Mouse (Mus musculus) heart, embryonic 10.5 days (tissue): Measurements from ENCODE around the gene Krtap6-2. TPM values are rescaled to one million over a fixed set of nuclear protein-coding genes. Genes with fewer than 3 reads are reported as not detected.

Experiments
- DNase-seq: peaks from one replicate; pipeline ENCODE4 v3.0.0-alpha.2; 2017; ENCODE audit warnings: low spot score
- H3K27ac ChIP-seq: fragments of 300-500 bp; sonication (generic); 2 replicates; pipeline ENCODE4 v1.5.1; 2016; ENCODE audit warnings: mild to moderate bottlenecking
- H3K27me3 ChIP-seq: fragments of 300-500 bp; sonication (generic); 2 replicates; pipeline ENCODE4 v1.6.1; 2016; ENCODE audit warnings: mild to moderate bottlenecking; ENCODE audit not compliant: poor library complexity, insufficient read depth, severe bottlenecking
- H3K36me3 ChIP-seq: fragments of 300-500 bp; sonication (generic); 2 replicates; pipeline ENCODE4 v1.6.1; 2016; ENCODE audit warnings: mild to moderate bottlenecking, moderate library complexity
- H3K4me1 ChIP-seq: fragments of 300-500 bp; sonication (generic); 2 replicates; pipeline ENCODE4 v1.6.1; 2016; ENCODE audit warnings: mild to moderate bottlenecking
- H3K4me3 ChIP-seq: fragments of 300-500 bp; sonication (generic); 2 replicates; pipeline ENCODE4 v1.5.1; 2016; ENCODE audit warnings: mild to moderate bottlenecking, moderate library complexity
- H3K9me3 ChIP-seq: fragments of 300-500 bp; sonication (generic); 2 replicates; pipeline ENCODE4 v1.6.1; 2016; ENCODE audit warnings: mild to moderate bottlenecking, moderate library complexity
- WGBS: fragments of 180-500 bp; shearing (Covaris S2); methylation state at CpG from one replicate; pipeline ENCODE4 v1.1.7; 2016; 5-methylcytosine and 5-hydroxymethylcytosine counted together
- polyA plus RNA-seq: library from polyadenylated mRNA; unstranded; fragments of >200 nt; fragmentation: Nextera tagmentation; extraction: Ambion mirVana; gene quantifications from 2 replicates; pipeline ENCODE4 v1.2.1, GENCODE M21; 2016

Gene Krtap6-2
- not detected in 2 replicates for polyA plus RNA-seq

DNA sequence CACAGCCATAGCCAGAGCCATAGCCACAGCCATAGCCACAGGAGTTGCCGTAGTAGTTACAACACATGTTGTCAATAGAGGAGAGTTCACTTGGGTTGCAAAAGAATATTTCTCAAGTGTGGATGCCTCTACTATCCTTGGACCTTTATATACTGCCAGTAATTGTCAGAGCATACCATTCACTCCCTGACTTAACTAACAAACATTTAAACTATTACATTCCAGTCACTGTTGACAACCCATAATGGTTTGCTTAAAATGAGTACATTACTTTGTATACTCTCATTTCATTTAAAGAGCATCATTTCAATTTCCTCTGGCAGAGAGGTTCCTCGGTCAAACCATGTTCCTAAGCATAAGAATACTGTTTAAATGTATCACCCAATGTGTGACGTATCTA lies at the start of gene Krtap6-2:
Gene Krtap6-2, minus strand, starts transcription at position 101 of the 400 bp plus-strand sequence.
- Histone ChIP-seq H3K4me1 (no peaks in the 10 kb centered on the region), H3K9me3 (no peaks in the 10 kb centered on the region), H3K36me3 (no peaks in the 10 kb centered on the region), H3K4me3 (no peak within 1 kb of the TSS), H3K27me3 (no peaks in the 10 kb centered on the region), H3K27ac (no peak within 1 kb of the TSS)
- 94% methylated on average over 3 of the region's 3 CpGs for WGBS
- DNase-seq: no peak

DNA sequence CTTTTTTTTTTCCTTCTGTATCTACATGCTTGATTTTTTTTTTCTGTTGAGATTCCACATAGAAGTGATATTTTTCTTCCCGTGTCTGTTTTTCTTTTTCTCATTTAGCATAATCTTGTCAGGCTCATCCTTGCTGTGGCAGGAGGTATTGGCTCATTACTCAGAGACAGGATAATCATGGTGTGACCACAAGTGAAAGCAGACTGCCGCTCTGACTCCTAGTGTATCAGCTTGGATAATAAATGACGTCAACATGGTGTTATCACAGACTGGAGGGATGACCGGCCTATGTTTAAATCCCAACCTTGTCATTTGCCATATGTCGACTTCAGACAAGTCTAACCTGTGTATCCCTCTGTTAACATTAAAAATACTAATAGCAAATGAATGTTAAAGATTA lies 41.3 kb upstream of the Krtap6-2 start:
- no peaks in the 10 kb centered on the region for H3K9me3 ChIP-seq
- WGBS: 68% methylated on average over 5 of the region's 5 CpGs
- no peak overlapping the region for H3K27ac ChIP-seq
- H3K36me3 ChIP-seq: no peaks in the 10 kb centered on the region
- no peak overlapping the region for H3K4me3 ChIP-seq
- no peaks in the 10 kb centered on the region for H3K4me1 ChIP-seq
- DNase-seq: no peak
- H3K27me3 ChIP-seq: no peaks in the 10 kb centered on the region

DNA sequence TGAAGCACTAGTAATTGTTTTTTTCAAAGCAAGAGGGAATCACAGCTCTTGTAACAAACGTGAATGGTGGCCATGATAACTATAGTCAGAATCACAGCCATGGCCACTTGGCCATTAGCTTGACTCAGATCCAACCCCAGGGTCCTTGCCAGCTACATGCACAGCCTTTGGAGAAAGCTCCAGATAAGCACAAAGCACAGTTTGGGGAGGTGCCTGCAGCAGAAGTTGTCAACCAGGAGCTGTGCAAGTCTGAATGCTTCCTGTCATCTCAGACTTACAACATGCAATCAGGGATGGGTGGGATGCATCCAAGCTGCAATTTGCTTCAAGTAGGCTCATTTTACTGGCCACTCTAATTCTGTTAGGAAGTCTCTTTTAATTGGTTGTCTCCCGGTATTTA lies 9.7 kb upstream of the Krtap6-2 start:
- Histone ChIP-seq H3K27me3 (no peaks in the 10 kb centered on the region), H3K9me3 (no peaks in the 10 kb centered on the region), H3K36me3 (no peaks in the 10 kb centered on the region), H3K4me3 (no peak overlapping the region), H3K27ac (no peak overlapping the region), H3K4me1 (no peaks in the 10 kb centered on the region)
- no peak for DNase-seq
- WGBS: 77% methylated on average over 2 of the region's 2 CpGs

DNA sequence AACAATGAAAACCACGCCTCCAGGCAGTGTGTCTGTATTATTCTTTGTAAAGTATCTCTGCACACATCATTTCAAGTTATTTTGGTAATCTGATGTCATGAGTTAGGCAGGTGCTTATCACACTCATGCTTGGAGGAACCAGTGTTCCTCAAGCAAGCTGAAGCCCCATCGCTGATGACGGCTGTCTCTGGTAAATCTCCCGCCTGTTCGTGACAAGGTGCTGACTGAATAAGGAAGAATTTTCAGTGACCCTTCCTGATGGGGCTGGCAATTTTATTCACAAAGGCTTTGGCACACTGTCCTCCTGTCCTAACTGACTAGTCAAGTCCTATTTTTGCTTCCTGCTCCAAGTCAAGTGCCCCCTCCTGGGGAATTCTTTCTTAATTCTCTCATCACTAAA lies 5.4 kb upstream of the Krtap6-2 start:
- Histone ChIP-seq H3K4me1 (no peaks in the 10 kb centered on the region), H3K27me3 (no peaks in the 10 kb centered on the region), H3K27ac (0 out of 2 replicates have a peak overlapping the region, but pooled peaks have one; percentile 16), H3K9me3 (no peaks in the 10 kb centered on the region), H3K4me3 (no peak overlapping the region), H3K36me3 (no peaks in the 10 kb centered on the region)
- peak; percentile 86 for DNase-seq
- 41% methylated on average over 5 of the region's 5 CpGs for WGBS

DNA sequence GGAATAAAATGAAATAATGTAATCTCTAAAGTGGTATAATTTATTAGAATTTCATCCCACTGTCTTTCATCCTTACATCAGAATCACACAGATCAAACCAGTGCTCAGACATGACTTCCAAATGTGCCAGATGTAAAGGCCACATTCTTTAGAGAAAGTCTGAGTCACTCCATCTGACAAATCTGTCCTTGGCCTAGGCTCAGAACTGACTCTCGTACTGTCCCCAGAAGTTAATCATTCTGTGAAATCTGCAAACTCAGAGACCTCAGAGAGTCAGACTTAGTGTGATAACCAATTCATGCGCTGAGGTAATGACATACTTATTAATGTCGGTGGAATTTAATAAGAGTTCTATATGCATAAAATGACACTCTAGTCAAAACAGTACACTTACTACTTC lies 3.6 kb downstream of the Krtap6-2 start:
- WGBS: 82% methylated on average over 3 of the region's 3 CpGs
- H3K9me3 ChIP-seq: no peaks in the 10 kb centered on the region
- no peaks in the 10 kb centered on the region for H3K4me1 ChIP-seq
- DNase-seq: no peak
- H3K36me3 ChIP-seq: no peaks in the 10 kb centered on the region
- no peaks in the 10 kb centered on the region for H3K27me3 ChIP-seq
- H3K4me3 ChIP-seq: no peak overlapping the region
- H3K27ac ChIP-seq: no peak overlapping the region

DNA sequence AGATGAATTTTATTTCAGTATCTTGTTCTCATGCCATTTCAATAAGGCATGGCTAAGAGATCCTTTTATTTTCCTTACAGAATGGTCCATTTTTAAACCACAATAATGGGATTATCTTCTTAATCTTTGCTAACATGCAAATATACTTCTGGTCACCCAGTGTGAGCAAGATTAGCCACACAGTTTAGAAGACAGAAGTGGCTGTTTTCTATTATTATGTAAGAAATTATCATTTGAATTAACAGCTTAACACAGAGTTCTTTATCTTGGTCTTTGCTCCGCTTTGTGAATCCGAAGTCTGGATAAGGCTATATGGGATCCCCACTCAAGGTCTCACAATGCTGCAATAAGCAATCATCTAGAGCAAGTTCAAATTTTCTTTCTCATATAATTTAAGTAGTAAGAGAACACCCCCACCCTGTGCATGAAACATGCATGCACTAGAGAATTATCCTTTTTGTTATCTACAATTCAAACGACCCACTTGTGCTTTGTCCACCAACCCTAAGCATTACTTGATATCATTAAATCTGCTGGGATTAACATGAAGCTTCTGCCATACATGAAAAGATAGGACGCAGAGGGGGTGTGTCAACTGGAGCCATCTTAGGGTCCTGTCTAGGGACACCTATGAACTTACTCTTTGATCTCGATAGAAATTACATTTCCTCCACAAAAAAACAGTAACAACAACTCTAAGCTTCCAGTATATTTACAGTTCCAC lies 9.4 kb downstream of the Krtap6-2 start:
- Histone ChIP-seq H3K27me3 (no peaks in the 10 kb centered on the region), H3K9me3 (no peaks in the 10 kb centered on the region), H3K36me3 (no peaks in the 10 kb centered on the region), H3K27ac (no peak overlapping the region), H3K4me1 (no peaks in the 10 kb centered on the region), H3K4me3 (no peak overlapping the region)
- WGBS: 76% methylated on average over 5 of the region's 5 CpGs
- DNase-seq: no peak

DNA sequence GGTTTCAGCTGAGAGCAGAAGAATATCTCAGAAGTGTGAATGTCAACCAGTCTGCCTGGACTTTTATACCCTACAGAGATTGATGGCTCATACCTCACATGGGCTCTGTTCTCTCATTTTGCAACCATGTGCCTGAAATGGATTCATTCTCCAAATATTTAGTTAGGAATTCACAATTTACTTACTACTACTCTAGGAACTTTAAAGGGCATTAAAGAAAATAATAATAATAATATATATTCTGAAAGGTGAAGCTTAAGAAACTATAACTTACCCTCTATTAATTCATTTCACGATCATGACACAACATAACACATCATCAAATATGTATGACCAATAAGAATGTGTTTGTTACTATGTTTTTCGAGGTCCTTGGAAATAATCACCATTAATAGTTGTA lies 16.1 kb downstream of the Krtap6-2 start, which contains the start of gene Krtap21-1:
Gene Krtap21-1, minus strand, starts transcription at position 101 of the 400 bp plus-strand sequence.
- no peaks in the 10 kb centered on the region for H3K36me3 ChIP-seq
- no peaks in the 10 kb centered on the region for H3K27me3 ChIP-seq
- 75% methylated on average over 2 of the region's 2 CpGs for WGBS
- DNase-seq: no peak
- H3K4me1 ChIP-seq: no peaks in the 10 kb centered on the region
- no peaks in the 10 kb centered on the region for H3K9me3 ChIP-seq
- no peak within 1 kb of the TSS for H3K27ac ChIP-seq
- no peak within 1 kb of the TSS for H3K4me3 ChIP-seq

DNA sequence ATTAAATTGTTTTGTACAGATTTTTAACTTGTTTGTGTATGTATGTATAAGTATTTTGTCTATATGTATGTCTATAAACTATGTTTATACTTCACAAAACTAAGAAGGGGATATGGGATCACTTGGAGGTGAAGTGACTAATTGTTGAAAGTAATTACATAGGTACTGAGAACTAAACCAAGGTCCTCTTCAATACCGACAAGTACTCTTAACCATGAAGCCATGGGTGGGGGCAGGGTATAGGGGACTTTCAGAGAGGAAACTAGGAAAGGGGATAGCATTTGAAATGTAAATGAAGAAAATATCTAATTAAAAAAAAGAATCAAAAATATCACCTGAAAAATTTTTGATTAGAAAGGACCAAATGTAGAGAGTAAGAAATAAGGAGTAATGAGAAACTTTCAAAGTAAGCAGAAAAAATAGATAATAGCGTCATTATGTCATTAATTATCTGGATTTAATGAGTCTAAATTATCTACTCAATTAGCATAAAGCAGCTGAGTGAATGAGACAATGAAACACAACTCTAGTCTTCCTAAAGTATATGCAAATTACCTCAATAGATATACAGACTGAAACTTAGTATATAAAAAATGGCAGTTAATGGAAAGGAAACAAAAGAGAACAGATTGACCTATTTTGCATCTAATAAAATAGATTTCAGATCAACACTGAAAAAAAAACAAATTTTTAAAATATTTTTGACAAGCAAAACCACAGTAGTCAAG lies 47.0 kb downstream of the Krtap6-2 start:
- H3K27ac ChIP-seq: no peak overlapping the region
- DNase-seq: no peak
- no peaks in the 10 kb centered on the region for H3K36me3 ChIP-seq
- no peaks in the 10 kb centered on the region for H3K9me3 ChIP-seq
- no peaks in the 10 kb centered on the region for H3K4me1 ChIP-seq
- WGBS: 69% methylated on average over 2 of the region's 2 CpGs
- no peaks in the 10 kb centered on the region for H3K27me3 ChIP-seq
- no peak overlapping the region for H3K4me3 ChIP-seq

Other genes starting within 250 kb of the Krtap6-2 start
- gene 1110057P08Rik, start 245.4 kb downstream of the Krtap6-2 start, polyA plus RNA-seq: not detected in 2 replicates
- not detected in 2 replicates for gene Krtap20-2, start 214.2 kb downstream of the Krtap6-2 start, polyA plus RNA-seq
- not detected in 2 replicates for gene Krtap21-1, start 16.2 kb downstream of the Krtap6-2 start, polyA plus RNA-seq
- gene Krtap8-1, start 67.8 kb upstream of the Krtap6-2 start, polyA plus RNA-seq: not detected in 2 replicates
- not detected in 2 replicates for gene Krtap7-1, start 88.2 kb upstream of the Krtap6-2 start, polyA plus RNA-seq
- not detected in 2 replicates for gene Krtap11-1, start 151.1 kb upstream of the Krtap6-2 start, polyA plus RNA-seq